Mouse (Mus musculus): ENCODE measurements at regions not wholly inside any gene's neighbourhood (a gene's known extent, or its start where the extent isn't known, plus 50 kb on each side); places are given as distances from the start of the nearest gene placed in this dataset.

GRCm38 (mm10) chr3:45198994-45199589, 179.1 kb upstream of the Pcdh10 start:
- ATAC-seq (no peak), DNase-seq (ENCODE audit: low spot score) (peak; percentile 11)
- Histone ChIP-seq H3K4me2 (replicated peaks; ENCODE audit: low read depth, low read length) (no peak overlapping the region), H3K27ac (ENCODE audit: low read length) (no peak overlapping the region), H3K9ac (replicated peaks; ENCODE audit: low read depth) (no peak overlapping the region), H3K4me3 (ENCODE audit: low read depth, low read length) (no peak overlapping the region), H3K4me1 (ENCODE audit: insufficient read depth, low read depth, low read length) (no peaks in the 10 kb centered on the region), H3K9me3 (ENCODE audit: low read length) (no peaks in the 10 kb centered on the region), H3K27me3 (replicated peaks; ENCODE audit: insufficient read depth, low read length) (no peaks in the 10 kb centered on the region), H3K36me3 (ENCODE audit: insufficient read depth, low read length) (no peaks in the 10 kb centered on the region)
- WGBS, result 60% methylated on average over 1 of the region's 1 CpGs
- TF ChIP-seq EP300 (IDR thresholded peaks at IDR 0.05), result no peak
- TF ChIP-seq CTCF (IDR thresholded peaks at IDR 0.05), result no peak

DNA sequence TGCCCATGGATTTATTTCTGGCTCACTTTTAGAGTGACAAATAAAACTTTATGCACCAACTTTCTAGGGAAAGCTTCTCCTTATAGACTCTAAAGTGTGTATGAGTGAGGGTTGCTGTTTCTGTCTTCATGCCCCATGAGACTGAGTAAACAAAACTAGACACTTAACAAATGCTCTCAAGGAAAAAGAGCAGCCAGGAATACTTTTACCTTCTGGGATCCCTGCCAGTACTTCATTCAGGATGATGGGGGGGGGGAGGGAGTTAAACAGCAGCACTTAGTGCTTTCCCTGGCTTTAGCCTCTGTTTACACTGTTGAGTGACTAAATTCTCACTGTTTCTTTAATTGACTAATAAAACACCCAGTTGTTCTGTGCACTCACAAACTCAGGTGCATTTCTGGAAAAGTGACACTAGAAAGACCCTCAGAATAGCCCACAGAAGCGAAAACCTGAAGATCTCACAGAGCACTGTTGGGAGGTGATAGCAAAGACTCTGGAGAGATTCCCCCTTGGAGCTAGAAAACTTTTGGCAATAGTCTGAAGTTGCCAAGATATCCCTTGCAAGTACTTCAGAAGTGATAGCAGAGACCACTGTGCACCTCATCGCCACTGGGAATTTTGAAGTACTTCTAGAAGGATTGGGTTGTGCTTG, 173.7 kb upstream of the Pcdh10 start:
- Histone ChIP-seq H3K9ac (replicated peaks; ENCODE audit: low read depth) (no peak overlapping the region), H3K4me2 (replicated peaks; ENCODE audit: low read depth, low read length) (no peak overlapping the region), H3K27ac (ENCODE audit: low read length) (no peak overlapping the region), H3K4me1 (ENCODE audit: insufficient read depth, low read depth, low read length) (0 out of 2 replicates have a peak, but pooled peaks cover 5% of the 10 kb centered on the region), H3K4me3 (ENCODE audit: low read depth, low read length) (no peak overlapping the region), H3K36me3 (ENCODE audit: insufficient read depth, low read length) (no peaks in the 10 kb centered on the region), H3K9me3 (ENCODE audit: low read length) (no peaks in the 10 kb centered on the region), H3K27me3 (replicated peaks; ENCODE audit: insufficient read depth, low read length) (no peaks in the 10 kb centered on the region)
- TF ChIP-seq EP300 (IDR thresholded peaks at IDR 0.05), result no peak
- TF ChIP-seq CTCF (IDR thresholded peaks at IDR 0.05), result no peak
- DNase-seq (ENCODE audit: low spot score) (peak; percentile 56), ATAC-seq (peak; percentile 74)
- WGBS, result 46% methylated on average over 2 of the region's 2 CpGs

DNA sequence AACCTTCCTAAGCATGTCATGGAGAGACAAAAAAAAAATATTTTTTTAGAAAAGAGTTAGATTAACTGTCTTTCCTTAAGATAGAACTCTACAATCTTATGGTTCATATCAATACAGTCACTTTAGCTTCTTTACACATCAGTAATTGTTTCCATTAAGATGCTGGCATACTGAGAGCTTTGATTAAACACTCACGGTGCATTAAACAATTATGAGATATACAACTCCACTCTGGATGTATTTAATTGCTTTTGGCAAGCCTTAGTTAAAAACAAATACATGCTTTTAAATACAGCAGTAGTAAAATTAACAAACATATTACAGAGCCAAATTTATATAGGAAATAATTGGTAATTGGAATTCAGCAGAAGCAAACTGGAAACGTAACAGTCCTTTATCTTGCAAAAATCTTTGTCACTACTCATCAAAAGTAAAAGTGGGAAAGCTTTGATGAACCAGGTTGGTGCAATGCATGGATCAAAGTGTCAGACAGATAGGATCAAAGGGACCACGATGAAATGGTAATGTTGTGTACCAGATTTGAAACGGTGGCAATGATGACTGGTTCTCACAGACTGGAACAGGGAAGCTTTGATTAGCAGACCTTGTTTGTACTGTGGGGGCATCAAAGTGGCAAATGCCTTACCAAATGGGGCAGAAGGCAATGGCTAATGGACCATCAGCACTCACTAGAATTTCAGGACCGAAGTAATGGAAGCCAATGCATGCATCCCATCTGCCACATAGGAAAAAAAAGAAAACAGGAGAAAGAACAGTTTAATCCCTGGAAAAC, 146.4 kb upstream of the Pcdh10 start:
- Histone ChIP-seq H3K4me2 (replicated peaks; ENCODE audit: low read depth, low read length) (no peak overlapping the region), H3K4me3 (ENCODE audit: low read depth, low read length) (no peak overlapping the region), H3K27me3 (replicated peaks; ENCODE audit: insufficient read depth, low read length) (no peaks in the 10 kb centered on the region), H3K27ac (ENCODE audit: low read length) (no peak overlapping the region), H3K4me1 (ENCODE audit: insufficient read depth, low read depth, low read length) (no peaks in the 10 kb centered on the region), H3K9me3 (ENCODE audit: low read length) (no peaks in the 10 kb centered on the region), H3K36me3 (ENCODE audit: insufficient read depth, low read length) (no peaks in the 10 kb centered on the region), H3K9ac (replicated peaks; ENCODE audit: low read depth) (no peak overlapping the region)
- ATAC-seq, result no peak
- WGBS, result 56% methylated on average over 5 of the region's 5 CpGs
- DNase-seq (ENCODE audit: low spot score), result no peak
- no peak for TF ChIP-seq CTCF (IDR thresholded peaks at IDR 0.05)
- TF ChIP-seq EP300 (IDR thresholded peaks at IDR 0.05), result no peak

DNA sequence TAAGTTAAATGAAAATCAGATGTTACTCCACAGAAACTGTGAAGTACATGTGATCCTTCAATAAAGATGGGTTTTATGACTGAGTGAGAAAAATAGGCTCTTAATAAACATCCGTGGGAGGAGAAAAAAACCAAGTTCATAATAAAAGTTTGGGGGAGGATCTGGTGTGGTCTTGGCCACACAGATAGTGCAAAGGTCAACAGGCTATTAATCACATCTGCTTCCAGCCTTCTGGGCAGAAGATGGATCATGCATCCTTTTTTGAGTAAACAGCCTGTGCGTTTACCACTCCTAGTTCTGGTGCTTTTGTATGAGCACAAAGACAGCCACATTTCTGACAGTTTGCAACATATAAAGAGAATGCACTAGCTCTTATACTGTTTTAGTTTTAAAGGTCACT, 139.7 kb upstream of the Pcdh10 start:
- no peaks in the 10 kb centered on the region for H3K9me3 ChIP-seq (ENCODE audit: low read length)
- H3K27me3 ChIP-seq (replicated peaks; ENCODE audit: insufficient read depth, low read length), result no peaks in the 10 kb centered on the region
- H3K36me3 ChIP-seq (ENCODE audit: insufficient read depth, low read length), result no peaks in the 10 kb centered on the region
- TF ChIP-seq EP300 (IDR thresholded peaks at IDR 0.05), result no peak
- TF ChIP-seq CTCF (IDR thresholded peaks at IDR 0.05), result no peak
- no peak overlapping the region for H3K4me3 ChIP-seq (ENCODE audit: low read depth, low read length)
- H3K9ac ChIP-seq (replicated peaks; ENCODE audit: low read depth), result no peak overlapping the region
- no peaks in the 10 kb centered on the region for H3K4me1 ChIP-seq (ENCODE audit: insufficient read depth, low read depth, low read length)
- no peak for DNase-seq (ENCODE audit: low spot score)
- no peak overlapping the region for H3K4me2 ChIP-seq (replicated peaks; ENCODE audit: low read depth, low read length)
- ATAC-seq, result no peak
- H3K27ac ChIP-seq (ENCODE audit: low read length), result no peak overlapping the region
- 35% methylated on average over 2 of the region's 2 CpGs for WGBS

DNA sequence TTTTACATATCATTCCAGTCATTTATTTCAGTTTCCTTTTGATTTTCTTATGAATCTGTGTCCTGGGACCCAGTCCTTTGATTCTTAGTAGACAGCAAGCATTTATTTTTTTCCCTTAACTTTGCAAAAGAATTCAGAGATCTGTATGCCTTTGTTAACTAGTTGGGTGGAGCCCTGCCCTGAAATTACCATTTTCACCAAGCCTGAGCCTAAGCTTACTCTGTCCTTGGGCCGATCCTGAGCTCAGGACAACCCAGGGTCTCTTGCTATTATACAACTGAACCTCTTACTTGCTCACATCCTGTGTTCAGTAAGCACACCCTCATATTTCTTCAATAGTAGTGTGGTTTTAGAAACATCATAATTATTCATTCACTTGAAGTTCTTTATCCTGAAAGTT, 132.7 kb upstream of the Pcdh10 start:
- Histone ChIP-seq H3K27ac (ENCODE audit: low read length) (no peak overlapping the region), H3K4me2 (replicated peaks; ENCODE audit: low read depth, low read length) (no peak overlapping the region), H3K36me3 (ENCODE audit: insufficient read depth, low read length) (no peaks in the 10 kb centered on the region), H3K9me3 (ENCODE audit: low read length) (no peaks in the 10 kb centered on the region), H3K9ac (replicated peaks; ENCODE audit: low read depth) (no peak overlapping the region), H3K4me1 (ENCODE audit: insufficient read depth, low read depth, low read length) (no peaks in the 10 kb centered on the region), H3K27me3 (replicated peaks; ENCODE audit: insufficient read depth, low read length) (no peaks in the 10 kb centered on the region), H3K4me3 (ENCODE audit: low read depth, low read length) (no peak overlapping the region)
- ATAC-seq (no peak), DNase-seq (ENCODE audit: low spot score) (no peak)
- TF ChIP-seq CTCF (IDR thresholded peaks at IDR 0.05) (no peak), EP300 (IDR thresholded peaks at IDR 0.05) (no peak)
- WGBS, result 86% methylated on average over 1 of the region's 1 CpGs

DNA sequence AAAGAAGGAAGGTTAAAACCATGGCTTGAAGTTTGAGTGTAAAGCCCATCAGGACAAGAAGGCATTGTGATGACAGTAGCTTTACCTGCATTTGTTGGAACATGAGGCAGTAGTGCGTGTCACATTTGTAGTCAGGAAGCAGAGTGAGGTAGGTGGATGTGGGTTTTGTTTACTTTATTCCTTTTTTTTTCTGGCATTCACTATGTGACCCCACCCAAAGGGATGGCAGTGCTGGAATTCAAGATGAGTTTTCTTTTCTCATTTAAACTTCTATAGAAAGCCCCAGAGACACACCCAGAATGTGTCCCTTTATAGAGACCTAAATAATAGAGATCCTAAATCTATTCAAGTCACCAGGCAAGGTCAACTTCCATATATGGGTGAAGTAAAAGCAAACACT, 131.6 kb upstream of the Pcdh10 start:
- Histone ChIP-seq H3K27ac (ENCODE audit: low read length) (no peak overlapping the region), H3K4me3 (ENCODE audit: low read depth, low read length) (no peak overlapping the region), H3K9ac (replicated peaks; ENCODE audit: low read depth) (no peak overlapping the region), H3K4me2 (replicated peaks; ENCODE audit: low read depth, low read length) (no peak overlapping the region), H3K27me3 (replicated peaks; ENCODE audit: insufficient read depth, low read length) (no peaks in the 10 kb centered on the region), H3K36me3 (ENCODE audit: insufficient read depth, low read length) (no peaks in the 10 kb centered on the region), H3K9me3 (ENCODE audit: low read length) (no peaks in the 10 kb centered on the region), H3K4me1 (ENCODE audit: insufficient read depth, low read depth, low read length) (no peaks in the 10 kb centered on the region)
- WGBS, result 64% methylated on average over 1 of the region's 1 CpGs
- no peak for TF ChIP-seq CTCF (IDR thresholded peaks at IDR 0.05)
- no peak for TF ChIP-seq EP300 (IDR thresholded peaks at IDR 0.05)
- ATAC-seq, result no peak
- DNase-seq (ENCODE audit: low spot score), result no peak

Data from lung, postnatal 0 days (tissue).